Mouse (Mus musculus): ENCODE results near the gene Ctdsp1. TPM values are rescaled to one million over a fixed set of nuclear protein-coding genes. Genes with fewer than 3 reads are reported as not detected.

Gene Ctdsp1
- polyA plus RNA-seq, 1 experiment from 2014 or later: 31.0 TPM

DNA sequence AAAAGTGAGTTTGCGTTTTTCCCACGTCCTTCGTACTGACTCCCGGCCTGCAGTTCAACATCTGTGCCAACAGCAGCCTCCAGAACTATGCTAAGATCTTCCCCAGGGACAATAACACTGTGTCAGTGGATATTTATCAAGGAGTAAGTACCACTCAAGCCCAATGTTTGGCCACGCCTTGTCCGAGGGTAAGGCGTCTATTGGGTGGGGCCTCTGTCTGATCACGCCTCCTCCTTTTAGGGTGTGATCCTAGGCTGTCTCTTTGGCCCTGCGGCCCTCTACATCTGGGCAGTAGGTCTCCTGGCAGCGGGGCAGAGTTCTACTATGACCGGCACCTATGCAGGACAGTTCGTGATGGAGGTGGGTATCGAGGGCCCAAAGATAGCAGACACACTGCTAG is 7.9 kb upstream of the Ctdsp1 start:
- no peaks in the 10 kb centered on the region for H3K36me3 ChIP-seq
- no peak overlapping the region for H3K4me2 ChIP-seq (replicated peaks)
- no peaks in the 10 kb centered on the region for H3K9me3 ChIP-seq
- 89% methylated on average over 13 of the region's 13 CpGs for WGBS
- no peak for ATAC-seq (ENCODE audit: low FRiP score, low read depth)
- peaks cover 4% of the 10 kb centered on the region for H3K27me3 ChIP-seq
- H3K4me1 ChIP-seq: peaks cover 9% of the 10 kb centered on the region
- no peak overlapping the region for H3K9ac ChIP-seq (replicated peaks)
- H3K27ac ChIP-seq (replicated peaks): no peak overlapping the region
- no peak overlapping the region for H3K4me3 ChIP-seq

GRCm38 (mm10) chr1:74384525-74384924 is 6.8 kb upstream of the Ctdsp1 start:
- Histone ChIP-seq H3K9ac (replicated peaks) (no peak overlapping the region), H3K27me3 (peaks cover 15% of the 10 kb centered on the region), H3K27ac (replicated peaks) (no peak overlapping the region), H3K36me3 (no peaks in the 10 kb centered on the region), H3K9me3 (no peaks in the 10 kb centered on the region), H3K4me2 (replicated peaks) (no peak overlapping the region), H3K4me1 (peaks cover 9% of the 10 kb centered on the region), H3K4me3 (no peak overlapping the region)
- ATAC-seq (ENCODE audit: low FRiP score, low read depth): no peak
- WGBS: 83% methylated on average over 8 of the region's 8 CpGs

DNA sequence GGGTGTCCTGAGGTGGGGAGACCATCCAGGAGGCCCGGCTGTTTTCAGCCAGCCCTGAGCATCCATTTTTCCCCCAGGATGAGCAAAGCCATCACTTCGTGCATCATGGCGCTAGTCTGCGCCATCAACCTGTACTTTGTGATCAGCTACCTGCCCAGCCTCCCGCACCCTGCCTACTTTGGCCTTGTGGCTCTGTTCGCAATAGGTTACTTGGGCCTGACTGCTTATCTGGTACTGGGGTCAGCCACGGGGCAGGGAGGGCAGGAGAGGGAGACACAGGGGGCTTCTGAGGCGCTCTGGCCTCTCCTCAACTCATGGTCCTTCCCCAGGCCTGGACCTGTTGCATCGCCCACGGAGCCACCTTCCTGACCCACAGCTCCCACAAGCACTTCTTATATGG is 6.2 kb upstream of the Ctdsp1 start:
- Histone ChIP-seq H3K9ac (replicated peaks) (no peak overlapping the region), H3K4me3 (no peak overlapping the region), H3K4me2 (replicated peaks) (no peak overlapping the region), H3K36me3 (no peaks in the 10 kb centered on the region), H3K4me1 (peaks cover 13% of the 10 kb centered on the region), H3K9me3 (no peaks in the 10 kb centered on the region), H3K27ac (replicated peaks) (no peak overlapping the region), H3K27me3 (peaks cover 21% of the 10 kb centered on the region)
- WGBS: 92% methylated on average over 10 of the region's 10 CpGs
- no peak for ATAC-seq (ENCODE audit: low FRiP score, low read depth)

DNA sequence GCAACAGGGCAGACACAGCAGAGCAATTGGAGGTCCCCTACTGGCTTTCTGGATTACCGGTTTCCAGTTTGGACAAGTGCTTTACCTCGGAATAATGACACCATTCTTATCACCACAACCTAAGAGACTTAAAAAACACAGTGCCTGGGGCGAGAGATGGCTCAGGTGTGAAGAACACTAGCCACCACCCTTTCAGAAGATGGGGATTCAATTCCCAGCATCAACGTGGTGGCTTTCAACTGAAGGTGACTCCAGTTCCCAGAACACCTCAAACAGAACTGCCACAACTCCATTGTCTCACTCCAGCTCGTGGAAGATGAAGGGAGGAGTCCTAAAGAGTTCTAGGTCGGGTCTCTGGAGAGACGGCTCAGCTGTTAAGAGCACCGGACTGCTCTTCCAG is 5.8 kb upstream of the Ctdsp1 start:
- H3K27ac ChIP-seq (replicated peaks): no peak overlapping the region
- 88% methylated on average over 8 of the region's 8 CpGs for WGBS
- H3K4me3 ChIP-seq: no peak overlapping the region
- H3K4me2 ChIP-seq (replicated peaks): no peak overlapping the region
- peaks cover 18% of the 10 kb centered on the region for H3K4me1 ChIP-seq
- no peak overlapping the region for H3K9ac ChIP-seq (replicated peaks)
- peaks cover 25% of the 10 kb centered on the region for H3K27me3 ChIP-seq
- no peaks in the 10 kb centered on the region for H3K36me3 ChIP-seq
- no peak for ATAC-seq (ENCODE audit: low FRiP score, low read depth)
- H3K9me3 ChIP-seq: no peaks in the 10 kb centered on the region

GRCm38 (mm10) chr1:74386363-74386713 is 5.0 kb upstream of the Ctdsp1 start:
- H3K27me3 ChIP-seq: peaks cover 29% of the 10 kb centered on the region
- no peaks in the 10 kb centered on the region for H3K9me3 ChIP-seq
- H3K9ac ChIP-seq (replicated peaks): peak overlapping the region; percentile 63
- peaks cover 20% of the 10 kb centered on the region for H3K4me1 ChIP-seq
- 59% methylated on average over 7 of the region's 10 CpGs for whole genome bisulfite sequencing
- H3K36me3 ChIP-seq: no peaks in the 10 kb centered on the region
- peak overlapping the region; percentile 70 for H3K4me2 ChIP-seq (replicated peaks)
- peak overlapping the region; percentile 93 for H3K27ac ChIP-seq (replicated peaks)
- peak overlapping the region; percentile 75 for H3K4me3 ChIP-seq
- no peak; the same call in 1 of the 2 replicates for ATAC-seq (ENCODE audit: low FRiP score, low read depth)

- Histone ChIP-seq H3K36me3 (no peaks in the 10 kb centered on the region), H3K27me3 (peaks cover 29% of the 10 kb centered on the region), H3K4me3 (peak overlapping the region; percentile 75), H3K9me3 (no peaks in the 10 kb centered on the region), H3K9ac (replicated peaks) (peak overlapping the region; percentile 63), H3K4me1 (peaks cover 20% of the 10 kb centered on the region), H3K27ac (replicated peaks) (peak overlapping the region; percentile 93), H3K4me2 (replicated peaks) (peak overlapping the region; percentile 70)
- WGBS: under 1% methylated on average over 26 of the region's 26 CpGs
- peak; percentile 87 for ATAC-seq (ENCODE audit: low FRiP score, low read depth)
These were observed 4.5 kb upstream of the Ctdsp1 start for GRCm38 (mm10) chr1:74386714-74387385.

DNA sequence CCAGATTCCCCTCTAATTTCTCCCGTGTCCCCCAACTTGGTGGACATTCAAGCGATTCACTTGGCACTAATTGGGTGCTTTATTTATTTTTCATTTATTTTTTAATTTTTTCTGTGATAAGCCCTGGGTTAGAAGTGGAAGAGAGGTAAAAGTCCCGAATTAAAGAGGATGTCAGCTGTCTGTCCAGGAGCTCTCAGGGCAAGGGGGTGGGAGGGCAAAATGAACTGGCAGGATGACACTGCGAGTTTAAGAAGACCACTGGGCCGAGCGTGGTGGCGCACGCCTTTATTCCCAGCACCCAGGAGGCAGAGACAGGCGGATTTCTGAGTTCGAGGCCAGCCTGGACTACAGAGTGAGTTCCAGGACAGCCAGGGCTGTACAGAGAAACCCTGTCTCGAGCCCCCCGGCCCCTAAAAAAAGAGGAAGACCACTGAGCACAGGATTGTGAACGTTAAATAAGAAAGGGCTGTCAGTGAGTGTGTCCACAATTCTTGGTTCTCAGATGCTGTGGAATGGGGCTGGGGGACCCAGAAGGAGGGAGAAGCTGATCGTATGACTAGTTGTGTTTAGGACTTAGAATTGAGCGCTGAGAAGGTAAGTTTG is 3.8 kb upstream of the Ctdsp1 start:
- Histone ChIP-seq H3K4me2 (replicated peaks) (peak overlapping the region; percentile 70), H3K4me3 (peak overlapping the region; percentile 75), H3K36me3 (no peaks in the 10 kb centered on the region), H3K27me3 (peaks cover 29% of the 10 kb centered on the region), H3K9ac (replicated peaks) (0 out of 2 replicates have a peak overlapping the region, but pooled peaks have one; percentile 11), H3K4me1 (peaks cover 25% of the 10 kb centered on the region), H3K9me3 (no peaks in the 10 kb centered on the region), H3K27ac (replicated peaks) (peak overlapping the region; percentile 93)
- ATAC-seq (ENCODE audit: low FRiP score, low read depth): no peak
- 56% methylated on average over 15 of the region's 15 CpGs for WGBS

GRCm38 (mm10) chr1:74388398-74388920 is 2.9 kb upstream of the Ctdsp1 start:
- H3K9ac ChIP-seq (replicated peaks): no peak overlapping the region
- H3K4me2 ChIP-seq (replicated peaks): no peak overlapping the region
- WGBS: 75% methylated on average over 7 of the region's 7 CpGs
- H3K27me3 ChIP-seq: peaks cover 29% of the 10 kb centered on the region
- no peak for ATAC-seq (ENCODE audit: low FRiP score, low read depth)
- no peak overlapping the region for H3K27ac ChIP-seq (replicated peaks)
- no peaks in the 10 kb centered on the region for H3K9me3 ChIP-seq
- H3K4me1 ChIP-seq: peaks cover 34% of the 10 kb centered on the region
- H3K4me3 ChIP-seq: no peak overlapping the region
- no peaks in the 10 kb centered on the region for H3K36me3 ChIP-seq

DNA sequence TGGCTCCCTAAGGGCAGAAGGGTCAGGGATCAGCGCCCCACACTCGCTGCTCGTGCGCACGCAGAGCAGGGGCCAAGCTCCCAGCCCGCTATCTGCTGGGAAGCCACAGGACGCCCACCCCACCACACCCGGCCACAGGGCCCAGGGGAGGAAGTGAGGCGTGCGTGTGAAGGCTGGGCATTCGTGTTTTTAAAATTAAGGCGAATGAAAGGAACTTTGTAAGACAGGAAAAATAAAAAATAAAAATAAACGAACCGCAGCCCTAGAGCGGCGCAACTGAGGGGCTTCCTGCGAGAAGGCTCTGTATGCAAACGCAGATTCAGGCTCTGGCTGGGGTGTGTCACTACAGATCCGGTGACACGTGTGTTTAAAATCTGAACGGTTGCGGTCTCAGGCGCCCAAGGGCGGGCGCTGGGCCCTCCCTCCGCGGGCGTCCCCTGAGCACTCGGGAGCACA is 1.4 kb upstream of the Ctdsp1 start:
- peaks cover 34% of the 10 kb centered on the region for H3K4me1 ChIP-seq
- peak overlapping the region; percentile 9 for H3K4me3 ChIP-seq
- peaks cover 13% of the 10 kb centered on the region for H3K36me3 ChIP-seq
- H3K27me3 ChIP-seq: peaks cover 29% of the 10 kb centered on the region
- H3K4me2 ChIP-seq (replicated peaks): peak overlapping the region; percentile 93
- ATAC-seq (ENCODE audit: low FRiP score, low read depth): no peak
- no peak overlapping the region for H3K27ac ChIP-seq (replicated peaks)
- 3% methylated on average over 29 of the region's 29 CpGs for WGBS
- H3K9me3 ChIP-seq: no peaks in the 10 kb centered on the region
- H3K9ac ChIP-seq (replicated peaks): 0 out of 2 replicates have a peak overlapping the region, but pooled peaks have one; percentile 1

DNA sequence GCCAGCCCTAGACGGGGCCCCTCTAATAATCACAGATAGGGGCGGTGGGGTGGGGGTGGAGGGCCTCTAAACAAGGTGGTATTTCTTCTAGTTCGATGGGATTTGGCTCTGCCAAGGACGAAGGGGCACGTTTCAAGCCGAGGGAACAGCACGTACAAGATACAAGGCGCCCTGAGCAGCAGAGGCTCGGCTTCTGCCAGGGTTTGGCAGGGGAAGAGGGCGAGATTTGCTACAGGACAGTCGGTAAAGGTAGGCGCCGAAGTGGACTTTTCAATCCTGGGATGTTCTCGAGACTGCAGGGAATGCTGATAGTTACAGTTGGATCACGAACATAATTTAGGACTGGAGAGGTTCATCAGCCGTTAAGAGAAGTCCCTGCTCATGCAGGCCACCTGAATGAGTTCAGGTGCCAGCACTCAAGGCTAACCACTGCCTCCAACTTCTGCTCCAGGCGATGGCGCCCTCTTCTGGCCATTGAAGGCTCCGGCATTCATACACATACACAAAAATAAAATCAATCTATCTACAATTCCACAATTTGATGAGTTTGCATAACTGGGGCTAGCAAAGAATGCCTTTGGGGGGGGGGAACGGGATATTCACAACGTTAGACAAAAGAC is 912 bp upstream of the Ctdsp1 start:
- WGBS: 7% methylated on average over 21 of the region's 21 CpGs

GRCm38 (mm10) chr1:74391844-74392441 is 634 bp downstream of the Ctdsp1 start:
- H3K4me3 ChIP-seq: peak overlapping the region; percentile 93
- H3K9ac ChIP-seq (replicated peaks): peak overlapping the region; percentile 92
- peak overlapping the region; percentile 90 for H3K27ac ChIP-seq (replicated peaks)
- peak overlapping the region; percentile 93 for H3K4me2 ChIP-seq (replicated peaks)
- peaks cover 19% of the 10 kb centered on the region for H3K36me3 ChIP-seq
- H3K4me1 ChIP-seq: peaks cover 35% of the 10 kb centered on the region
- ATAC-seq (ENCODE audit: low FRiP score, low read depth): peak; percentile 42
- 0% methylated on average over 59 of the region's 63 CpGs for WGBS
- peaks cover 29% of the 10 kb centered on the region for H3K27me3 ChIP-seq
- no peaks in the 10 kb centered on the region for H3K9me3 ChIP-seq

More for the DNA sequence above, 912 bp upstream of the Ctdsp1 start:
- H3K4me1 ChIP-seq: peaks cover 34% of the 10 kb centered on the region
- no peak overlapping the region for H3K9ac ChIP-seq (replicated peaks)
- H3K9me3 ChIP-seq: no peaks in the 10 kb centered on the region
- H3K27me3 ChIP-seq: peaks cover 29% of the 10 kb centered on the region
- peak overlapping the region; percentile 9 for H3K4me3 ChIP-seq
- no peak for ATAC-seq (ENCODE audit: low FRiP score, low read depth)
- peaks cover 18% of the 10 kb centered on the region for H3K36me3 ChIP-seq
- peak overlapping the region; percentile 93 for H3K4me2 ChIP-seq (replicated peaks)
- no peak overlapping the region for H3K27ac ChIP-seq (replicated peaks)

Data from midbrain, embryonic 12.5 days (tissue).